Mouse (Mus musculus) G1E (cell line): ENCODE results near the gene Prr27. TPM values are rescaled to one million over a fixed set of nuclear protein-coding genes. Genes with fewer than 3 reads are reported as not detected.

Experiments used
- ATAC-seq: 2 replicates; pipeline ENCODE4 v1.8.0; 2016; ENCODE audit warnings: mild to moderate bottlenecking; ENCODE audit not compliant: insufficient number of reproducible peaks, poor library complexity, low FRiP score, severe bottlenecking; ENCODE audit errors: extremely low read depth
- DNase-seq: peaks from one replicate; pipeline ENCODE4 v3.0.0; 2012; ENCODE audit warnings: low spot score
- H3K27me3 ChIP-seq: 2 replicates; pipeline ENCODE4 v1.6.1; 2012; ENCODE audit warnings: mild to moderate bottlenecking, low read length, inconsistent platforms; ENCODE audit not compliant: insufficient read depth
- H3K36me3 ChIP-seq: replicated peaks from 2 replicates; pipeline ENCODE3; 2012; ENCODE audit warnings: mild to moderate bottlenecking, inconsistent platforms
- H3K4me1 ChIP-seq: 2 replicates; pipeline ENCODE4 v1.6.1; 2012; ENCODE audit warnings: low read depth, low read length, inconsistent platforms, mixed read lengths; ENCODE audit not compliant: insufficient read depth
- H3K4me3 ChIP-seq: 2 replicates; pipeline ENCODE4 v1.5.1; 2012; ENCODE audit warnings: low read depth, mild to moderate bottlenecking, inconsistent platforms, low read length, moderate library complexity, mixed read lengths
- H3K9me3 ChIP-seq: replicated peaks from 2 replicates; pipeline ENCODE4 v1.6.1; 2012; ENCODE audit warnings: inconsistent platforms
- CTCF ChIP-seq: IDR thresholded peaks from 2 replicates; pipeline ENCODE4 v1.5.1; 2012; ENCODE audit warnings: low read depth, low read length, inconsistent platforms, mixed read lengths
- GATA1 ChIP-seq: IDR thresholded peaks from 2 replicates; pipeline ENCODE4 v1.6.1; 2012; ENCODE audit warnings: borderline replicate concordance, low read length, inconsistent platforms, mixed read lengths
- GATA2 ChIP-seq: IDR thresholded peaks from 2 replicates; pipeline ENCODE4 v1.6.1; 2012; ENCODE audit warnings: low read depth, low read length, inconsistent platforms, borderline replicate concordance
- POLR2AphosphoS5 ChIP-seq: IDR thresholded peaks from 2 replicates; pipeline ENCODE4 v1.6.1; 2012; ENCODE audit warnings: low read depth, low read length, inconsistent platforms; ENCODE audit not compliant: insufficient replicate concordance
- TAL1 ChIP-seq: conservative IDR thresholded peaks from 2 replicates; pipeline ENCODE4 v1.6.1; 2012; ENCODE audit warnings: low read depth, low read length, inconsistent platforms, mixed read lengths
- polyA plus RNA-seq: library from polyadenylated mRNA; stranded (reverse); fragments of >175 nt; gene quantifications from 2 replicates; pipeline ENCODE4 v1.2.3, GENCODE M21; 2012
- total RNA-seq, 2 experiments: library from RNA; stranded (forward) in 1 of 2; stranded (reverse) in 1 of 2; fragments of 200-1000 nt in 1 of 2; fragments of >200 nt in 1 of 2; fragmentation: Nextera tagmentation in 1 of 2; gene quantifications; 2 replicates each; pipeline ENCODE4 v1.2.3; 2014 to 2017

Prr27 gene
- total RNA-seq (2014; fragmentation: Nextera tagmentation) (not detected in 2 replicates), total RNA-seq (2017) (0.11 TPM in 1 of 2 replicates, not detected in the other), polyA plus RNA-seq (not detected in 2 replicates)

GRCm38 (mm10) chr5:87825386-87825785 is at the start of gene Prr27:
Prr27 (plus strand) TSS chr5:87825686.
- Histone ChIP-seq H3K4me1 (no peaks in the 10 kb centered on the region), H3K27me3 (no peaks in the 10 kb centered on the region), H3K36me3 (no peaks in the 10 kb centered on the region), H3K9me3 (no peaks in the 10 kb centered on the region), H3K4me3 (no peak within 1 kb of the TSS)
- no peak for DNase-seq
- no peak for ATAC-seq
- TF ChIP-seq GATA2: no peak
- TF ChIP-seq CTCF: no peak
- no peak for TF ChIP-seq GATA1
- no peak for TF ChIP-seq POLR2AphosphoS5
- no peak for TF ChIP-seq TAL1

GRCm38 (mm10) chr5:87782731-87783130 is 42.8 kb upstream of the Prr27 start:
- TF ChIP-seq POLR2AphosphoS5 (no peak), GATA2 (no peak), CTCF (no peak), GATA1 (no peak), TAL1 (no peak)
- Histone ChIP-seq H3K4me1 (no peaks in the 10 kb centered on the region), H3K9me3 (no peaks in the 10 kb centered on the region), H3K4me3 (no peak overlapping the region), H3K36me3 (no peaks in the 10 kb centered on the region), H3K27me3 (no peaks in the 10 kb centered on the region)
- ATAC-seq (no peak), DNase-seq (no peak)

DNA sequence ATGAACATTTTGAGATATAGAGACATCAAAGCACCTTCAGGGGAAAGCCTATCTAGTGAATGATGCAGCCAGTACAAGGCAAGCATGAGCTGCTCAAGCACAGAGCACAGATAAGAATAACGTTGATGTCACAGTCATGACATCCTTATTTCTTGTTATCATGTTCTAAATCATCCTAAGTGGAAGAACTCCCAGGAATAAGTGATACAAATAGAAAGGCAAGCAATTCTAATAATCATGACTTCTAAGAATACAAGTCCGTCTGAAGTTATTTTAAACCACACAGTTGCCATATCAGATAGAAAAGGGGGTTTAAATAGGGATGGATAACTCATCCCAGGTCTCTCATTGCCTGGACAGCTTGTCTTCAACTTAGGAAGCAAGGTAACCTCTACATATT is 17.7 kb upstream of the Prr27 start, which contains the start of gene Csn1s2b:
Gene Csn1s2b, plus strand, starts transcription at position 301 of the 400 bp plus-strand sequence.
- no peak for ATAC-seq

GRCm38 (mm10) chr5:87809253-87809652 is 16.2 kb upstream of the Prr27 start:
- Histone ChIP-seq H3K4me1 (no peaks in the 10 kb centered on the region), H3K36me3 (no peaks in the 10 kb centered on the region), H3K9me3 (no peaks in the 10 kb centered on the region), H3K4me3 (no peak overlapping the region), H3K27me3 (no peaks in the 10 kb centered on the region)
- no peak for ATAC-seq
- TF ChIP-seq POLR2AphosphoS5 (no peak), TAL1 (no peak), CTCF (no peak), GATA2 (no peak)
- no peak for DNase-seq

More for the DNA sequence above, 17.7 kb upstream of the Prr27 start, which contains the start of gene Csn1s2b:
- Histone ChIP-seq H3K36me3 (no peaks in the 10 kb centered on the region), H3K27me3 (no peaks in the 10 kb centered on the region), H3K9me3 (no peaks in the 10 kb centered on the region), H3K4me3 (no peak within 1 kb of the TSS), H3K4me1 (no peaks in the 10 kb centered on the region)
- DNase-seq: no peak
- TF ChIP-seq CTCF (no peak), TAL1 (no peak), GATA1 (no peak), GATA2 (no peak), POLR2AphosphoS5 (no peak)

DNA sequence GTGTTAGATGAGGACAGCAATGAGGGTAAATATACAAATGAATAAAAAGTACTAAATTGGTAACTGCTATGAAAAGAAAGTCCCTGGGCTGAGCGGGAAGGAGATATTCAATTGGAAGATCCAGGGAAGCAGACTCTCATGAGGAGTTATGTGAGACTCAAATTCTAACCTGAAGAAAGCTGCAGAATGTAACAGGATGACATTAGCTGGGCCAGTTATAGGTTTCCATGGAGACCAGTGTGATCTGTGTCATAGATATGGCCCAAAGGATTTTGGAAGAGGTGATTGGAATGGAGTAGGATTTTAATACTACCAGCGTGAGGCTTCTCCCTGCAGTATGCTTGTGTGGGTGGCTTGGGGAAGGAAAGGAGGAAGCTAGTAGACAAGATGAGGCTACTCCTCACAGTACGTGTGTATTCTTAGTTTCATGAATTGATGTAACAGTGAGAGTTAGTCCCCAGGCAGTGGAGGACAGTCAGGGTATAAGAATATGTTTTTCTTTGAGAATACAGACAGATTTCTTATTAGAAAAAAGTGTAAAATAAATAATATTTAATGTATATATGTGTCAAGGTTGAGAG is 29.7 kb downstream of the Prr27 start:
- DNase-seq (no peak), ATAC-seq (no peak)
- no peaks in the 10 kb centered on the region for H3K36me3 ChIP-seq
- H3K4me3 ChIP-seq: no peak overlapping the region
- H3K9me3 ChIP-seq: no peaks in the 10 kb centered on the region; the same call in 1 of the 2 replicates
- no peaks in the 10 kb centered on the region for H3K27me3 ChIP-seq
- TF ChIP-seq TAL1 (no peak), CTCF (no peak), POLR2AphosphoS5 (no peak), GATA1 (no peak), GATA2 (no peak)
- no peaks in the 10 kb centered on the region for H3K4me1 ChIP-seq

GRCm38 (mm10) chr5:87870084-87870483 is 44.6 kb downstream of the Prr27 start:
- TF ChIP-seq GATA1: no peak
- TF ChIP-seq GATA2: no peak
- TF ChIP-seq TAL1: no peak
- no peak for TF ChIP-seq CTCF
- no peak for TF ChIP-seq POLR2AphosphoS5
- no peaks in the 10 kb centered on the region for H3K9me3 ChIP-seq
- DNase-seq (no peak), ATAC-seq (no peak)
- no peak overlapping the region for H3K4me3 ChIP-seq
- H3K27me3 ChIP-seq: no peaks in the 10 kb centered on the region
- H3K36me3 ChIP-seq: no peaks in the 10 kb centered on the region
- H3K4me1 ChIP-seq: no peaks in the 10 kb centered on the region
